Mouse (Mus musculus): Measurements from ENCODE around the gene Pard3.

GRCm38 (mm10) chr8:127570527-127570926 lies 506.8 kb downstream of the Pard3 start:
- TF ChIP-seq POLR2A (IDR thresholded peaks at IDR 0.05; ENCODE audit: low read depth, low read length) (no peak), CTCF (conservative IDR thresholded peaks at IDR 0.05; ENCODE audit: insufficient read depth, insufficient read length, low read depth, low read length) (no peak)
